Mouse (Mus musculus) midbrain, embryonic 13.5 days (tissue): ENCODE data around the gene Agpat2. TPM values are rescaled to one million over a fixed set of nuclear protein-coding genes. Genes with fewer than 3 reads are reported as not detected.
A peak's percentile ranks its signal among the peaks of the same experiment; 100 is the strongest.

ENCODE experiments used
- ATAC-seq: fragments of 200-750 bp; cut with Nextera tagmentation; 2 replicates; pipeline ENCODE4 v1.8.0; 2017; ENCODE audit warnings: mild to moderate bottlenecking, moderate TSS enrichment, moderate library complexity
- H3K27ac ChIP-seq: fragments of 300-500 bp; sonication (generic); 2 replicates; pipeline ENCODE4 v1.5.1; 2015; ENCODE audit warnings: inconsistent platforms, mild to moderate bottlenecking, moderate library complexity
- H3K27me3 ChIP-seq: fragments of 300-500 bp; sonication (generic); 2 replicates; pipeline ENCODE4 v1.6.1; 2015; ENCODE audit warnings: mild to moderate bottlenecking, inconsistent platforms
- H3K36me3 ChIP-seq: fragments of 300-500 bp; sonication (generic); 2 replicates; pipeline ENCODE4 v1.6.1; 2015; ENCODE audit warnings: mild to moderate bottlenecking, inconsistent platforms
- H3K4me1 ChIP-seq: fragments of 300-500 bp; sonication (generic); replicated peaks from 2 replicates; pipeline ENCODE4 v1.6.1; 2015; ENCODE audit warnings: inconsistent platforms
- H3K4me2 ChIP-seq: fragments of 300-500 bp; sonication (generic); replicated peaks from 2 replicates; pipeline ENCODE4 v1.6.1; 2015; ENCODE audit warnings: moderate library complexity, mild to moderate bottlenecking, inconsistent platforms
- H3K4me3 ChIP-seq: fragments of 300-500 bp; sonication (generic); replicated peaks from 2 replicates; pipeline ENCODE4 v1.5.1; 2015; ENCODE audit warnings: mild to moderate bottlenecking, inconsistent platforms
- H3K9ac ChIP-seq: fragments of 300-500 bp; sonication (generic); replicated peaks from 2 replicates; pipeline ENCODE4 v1.6.1; 2015; ENCODE audit warnings: mild to moderate bottlenecking, inconsistent platforms
- H3K9me3 ChIP-seq: fragments of 300-500 bp; sonication (generic); 2 replicates; pipeline ENCODE4 v1.6.1; 2016; ENCODE audit warnings: mild to moderate bottlenecking, inconsistent platforms
- WGBS: fragments of 180-500 bp; shearing (Covaris S2); methylation state at CpG from one replicate; pipeline ENCODE4 v1.1.7; 2015; 5-methylcytosine and 5-hydroxymethylcytosine counted together
- microRNA counts: library from miRNA; unstranded; fragments of <30 nt; microRNA quantifications from one replicate; lab custom pipeline; 2016
- microRNA-seq: library from miRNA; unstranded; fragments of <30 nt; microRNA quantifications from one replicate; pipeline ENCODE4, GENCODE M21; 2016
- polyA plus RNA-seq: library from polyadenylated mRNA; unstranded; fragments of >200 nt; fragmentation: Nextera tagmentation; extraction: Ambion mirVana; gene quantifications from 2 replicates; pipeline ENCODE4 v1.2.1, GENCODE M21; 2015

Gene Agpat2
- polyA plus RNA-seq, 1 experiment from 2014 or later, result 5.3 TPM

GRCm38 (mm10) chr2:26543768-26544167, 60.4 kb downstream of the Agpat2 start:
- 87% methylated on average over 8 of the region's 8 CpGs for WGBS
- Histone ChIP-seq H3K27ac (no peak overlapping the region), H3K9me3 (no peaks in the 10 kb centered on the region), H3K27me3 (no peaks in the 10 kb centered on the region), H3K4me3 (no peak overlapping the region), H3K9ac (no peak overlapping the region), H3K4me2 (no peak overlapping the region), H3K36me3 (no peaks in the 10 kb centered on the region), H3K4me1 (peaks cover 28% of the 10 kb centered on the region)
- no peak for ATAC-seq

- WGBS, result 79% methylated on average over 4 of the region's 4 CpGs
Measured at GRCm38 (mm10) chr2:26543155-26543554, 61.1 kb downstream of the Agpat2 start.

More at GRCm38 (mm10) chr2:26543155-26543554, 61.1 kb downstream of the Agpat2 start:
- Histone ChIP-seq H3K9ac (no peak overlapping the region), H3K27ac (no peak overlapping the region), H3K36me3 (no peaks in the 10 kb centered on the region), H3K9me3 (no peaks in the 10 kb centered on the region), H3K4me2 (no peak overlapping the region), H3K4me1 (peaks cover 28% of the 10 kb centered on the region), H3K27me3 (no peaks in the 10 kb centered on the region), H3K4me3 (no peak overlapping the region)
- ATAC-seq, result no peak

MicroRNA genes within 50 kb of the gene (microRNA counts, 519-probe panel; counts per million panel counts)
- microRNA mmu-miR-126-3p (lab: Ali Mortazavi, UCI) (5,508 counts per million, percentile 91 among the panel's probes with 10 or more counts), microRNA mmu-miR-126-5p (lab: Ali Mortazavi, UCI) (3,944 counts per million, percentile 73 among the panel's probes with 10 or more counts)

Small RNA genes lying within 50 kb of the gene (microRNA-seq; reads per million reads assigned to microRNA genes)
- gene Mir126a (not detected), gene Mir126b (not detected)

Other genes with a start within 250 kb of the Agpat2 start
- gene Card9, start 243.5 kb downstream of the Agpat2 start, polyA plus RNA-seq, result 1.4 and 2.3 TPM in 2 replicates
- 28.2 and 32.3 TPM in 2 replicates for gene Snapc4, start 223.8 kb downstream of the Agpat2 start, polyA plus RNA-seq
- gene Entr1, start 215.1 kb downstream of the Agpat2 start, polyA plus RNA-seq, result 165 and 166 TPM in 2 replicates
- gene Pmpca, start 215.1 kb downstream of the Agpat2 start, polyA plus RNA-seq, result 107 and 110 TPM in 2 replicates
- 28.0 and 28.6 TPM in 2 replicates for gene Inpp5e, start 195.2 kb downstream of the Agpat2 start, polyA plus RNA-seq
- 21.3 and 22.8 TPM in 2 replicates for gene Sec16a, start 159.2 kb downstream of the Agpat2 start, polyA plus RNA-seq
- 21.4 and 27.9 TPM in 2 replicates for gene Notch1, start 87.8 kb downstream of the Agpat2 start, polyA plus RNA-seq
- 44.9 and 55.9 TPM in 2 replicates for gene Egfl7, start 24.4 kb downstream of the Agpat2 start, polyA plus RNA-seq
- gene Gm20532, start 17.8 kb downstream of the Agpat2 start, polyA plus RNA-seq, result not detected in 2 replicates
- 112 and 118 TPM in 2 replicates for gene Fam69b, start 24.0 kb upstream of the Agpat2 start, polyA plus RNA-seq
- not detected in 2 replicates for gene Lcn4, start 66.9 kb upstream of the Agpat2 start, polyA plus RNA-seq